Mouse (Mus musculus): ENCODE measurements at regions not wholly inside any gene's neighbourhood (a gene's known extent, or its start where the extent isn't known, plus 50 kb on each side); places are given as distances from the start of the nearest gene placed in this dataset.

- no peaks in the 10 kb centered on the region for H3K4me1 ChIP-seq (ENCODE audit: control insufficient read depth, insufficient read depth, insufficient read length, low read length)
- no peak overlapping the region for H3K4me3 ChIP-seq (ENCODE audit: insufficient read depth, low read depth, low read length)
- H3K27ac ChIP-seq (replicated peaks; ENCODE audit: low read depth, low read length): no peak overlapping the region
Observed at GRCm38 (mm10) chrX:42393836-42394556, 95.5 kb upstream of the Tex13c2 start.

- Histone ChIP-seq H3K4me3 (ENCODE audit: insufficient read depth, low read depth, low read length) (no peak overlapping the region), H3K27ac (replicated peaks; ENCODE audit: low read depth, low read length) (no peak overlapping the region), H3K4me1 (ENCODE audit: control insufficient read depth, insufficient read depth, insufficient read length, low read length) (no peaks in the 10 kb centered on the region)
Observed at GRCm38 (mm10) chrX:42396441-42396840, 93.0 kb upstream of the Tex13c2 start.

- H3K27ac ChIP-seq (replicated peaks; ENCODE audit: low read depth, low read length): no peak overlapping the region
Observed at GRCm38 (mm10) chrX:42398836-42399235, 90.7 kb upstream of the Tex13c2 start.

GRCm38 (mm10) chrX:42399343-42399742 lies 90.1 kb upstream of the Tex13c2 start:
- no peaks in the 10 kb centered on the region for H3K4me1 ChIP-seq (ENCODE audit: control insufficient read depth, insufficient read depth, insufficient read length, low read length)
- no peak overlapping the region for H3K27ac ChIP-seq (replicated peaks; ENCODE audit: low read depth, low read length)
- H3K4me3 ChIP-seq (ENCODE audit: insufficient read depth, low read depth, low read length): no peak overlapping the region

More at GRCm38 (mm10) chrX:42398836-42399235, 90.7 kb upstream of the Tex13c2 start:
- no peaks in the 10 kb centered on the region for H3K4me1 ChIP-seq (ENCODE audit: control insufficient read depth, insufficient read depth, insufficient read length, low read length)
- H3K4me3 ChIP-seq (ENCODE audit: insufficient read depth, low read depth, low read length): no peak overlapping the region

- Histone ChIP-seq H3K27ac (replicated peaks; ENCODE audit: low read depth, low read length) (no peak overlapping the region), H3K4me3 (ENCODE audit: insufficient read depth, low read depth, low read length) (no peak overlapping the region), H3K4me1 (ENCODE audit: control insufficient read depth, insufficient read depth, insufficient read length, low read length) (no peaks in the 10 kb centered on the region)
Observed at GRCm38 (mm10) chrX:42401091-42401490, 88.4 kb upstream of the Tex13c2 start.

GRCm38 (mm10) chrX:42401564-42402334 lies 87.7 kb upstream of the Tex13c2 start:
- H3K27ac ChIP-seq (replicated peaks; ENCODE audit: low read depth, low read length): no peak overlapping the region
- H3K4me3 ChIP-seq (ENCODE audit: insufficient read depth, low read depth, low read length): no peak overlapping the region
- no peaks in the 10 kb centered on the region for H3K4me1 ChIP-seq (ENCODE audit: control insufficient read depth, insufficient read depth, insufficient read length, low read length)

- Histone ChIP-seq H3K4me1 (ENCODE audit: control insufficient read depth, insufficient read depth, insufficient read length, low read length) (no peaks in the 10 kb centered on the region), H3K27ac (replicated peaks; ENCODE audit: low read depth, low read length) (no peak overlapping the region), H3K4me3 (ENCODE audit: insufficient read depth, low read depth, low read length) (no peak overlapping the region)
Observed at GRCm38 (mm10) chrX:42402335-42402605, 87.2 kb upstream of the Tex13c2 start.

- no peak overlapping the region for H3K4me3 ChIP-seq (ENCODE audit: insufficient read depth, low read depth, low read length)
- H3K4me1 ChIP-seq (ENCODE audit: control insufficient read depth, insufficient read depth, insufficient read length, low read length): no peaks in the 10 kb centered on the region
- peak overlapping the region; percentile 37 for H3K27ac ChIP-seq (replicated peaks; ENCODE audit: low read depth, low read length)
Observed at GRCm38 (mm10) chrX:42431851-42432635, 57.4 kb upstream of the Tex13c2 start.
